Mouse (Mus musculus) thymus, adult 2 months (tissue): ENCODE measurements around the gene Sh3bp4. TPM values are rescaled to one million over a fixed set of nuclear protein-coding genes. Genes with fewer than 3 reads are reported as not detected.

ENCODE experiments used
- DNase-seq: peaks from one replicate; pipeline ENCODE4 v3.0.0; 2021
- H3K27ac ChIP-seq: fragments of 200-500 bp; 2 replicates; pipeline ENCODE4 v1.5.1; 2012; ENCODE audit warnings: low read length, control low read depth; ENCODE audit not compliant: control insufficient read depth, insufficient read depth
- H3K27me3 ChIP-seq: fragments of 200-500 bp; 2 replicates; pipeline ENCODE4 v1.6.1; 2012; ENCODE audit warnings: mild to moderate bottlenecking, low read length, moderate library complexity, mixed read lengths; ENCODE audit not compliant: control insufficient read depth, insufficient read depth
- H3K36me3 ChIP-seq: fragments of 200-500 bp; 2 replicates; pipeline ENCODE4 v1.6.1; 2012; ENCODE audit warnings: mild to moderate bottlenecking, low read length, moderate library complexity; ENCODE audit not compliant: control insufficient read depth, insufficient read depth
- H3K4me1 ChIP-seq: fragments of 200-500 bp; replicated peaks from 2 replicates; pipeline ENCODE4 v1.6.1; 2012; ENCODE audit warnings: low read length; ENCODE audit not compliant: control insufficient read depth, insufficient read depth
- H3K4me3 ChIP-seq: fragments of 200-500 bp; 2 replicates; pipeline ENCODE4 v1.5.1; 2012; ENCODE audit warnings: mild to moderate bottlenecking, low read length, control low read depth, moderate library complexity; ENCODE audit not compliant: control insufficient read depth, insufficient read depth
- CTCF ChIP-seq: fragments of 200-500 bp; IDR thresholded peaks from 2 replicates; pipeline ENCODE4 v1.5.1; 2012; ENCODE audit warnings: mild to moderate bottlenecking, control low read depth, low read length, moderate library complexity, borderline replicate concordance; ENCODE audit not compliant: control insufficient read depth, poor library complexity, insufficient read depth; ENCODE audit errors: extremely low read depth
- POLR2A ChIP-seq: fragments of 200-500 bp; IDR thresholded peaks from 2 replicates; pipeline ENCODE4 v1.6.1; 2012; ENCODE audit warnings: mild to moderate bottlenecking, low read length, control low read depth, moderate library complexity; ENCODE audit not compliant: control insufficient read depth, poor library complexity, insufficient read depth; ENCODE audit errors: extremely low read depth
- WGBS: fragments of 180-500 bp; shearing (Covaris S2); methylation state at CpG from one replicate; pipeline ENCODE4 v1.1.7; 2018; 5-methylcytosine and 5-hydroxymethylcytosine counted together
- polyA plus RNA-seq: library from polyadenylated mRNA; depleted of rRNA; stranded (reverse); fragments of >200 nt; gene quantifications from 2 replicates; pipeline ENCODE4 v1.2.3, GENCODE M21; 2012

Sh3bp4 gene
- polyA plus RNA-seq, 1 experiment = 9.1 TPM

DNA sequence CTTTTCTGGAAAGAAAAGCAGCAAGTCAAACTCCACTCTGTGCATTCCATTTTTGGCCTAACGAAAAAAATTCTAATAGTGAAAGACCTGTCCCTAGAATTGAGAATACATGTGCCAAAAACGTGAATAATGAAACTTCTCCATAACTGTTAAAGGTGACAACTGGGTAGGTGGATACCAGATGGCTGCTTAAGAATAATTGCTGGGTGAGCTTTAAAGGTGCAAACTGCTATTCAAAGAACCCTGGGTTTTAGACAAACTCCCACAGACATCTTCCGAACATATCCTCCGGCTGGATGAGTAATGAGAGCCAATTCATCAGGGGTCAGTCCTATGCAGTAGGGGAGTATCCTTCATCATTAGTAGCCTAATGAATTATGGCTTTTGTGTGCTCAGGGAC, 20.7 kb upstream of the Sh3bp4 start:
- H3K36me3 ChIP-seq = no peaks in the 10 kb centered on the region
- H3K27ac ChIP-seq = no peak overlapping the region
- H3K4me1 ChIP-seq = no peaks in the 10 kb centered on the region
- no peak overlapping the region for H3K4me3 ChIP-seq
- H3K27me3 ChIP-seq = no peaks in the 10 kb centered on the region
- WGBS = 94% methylated on average over 4 of the region's 4 CpGs
- TF ChIP-seq CTCF = no peak
- no peak for TF ChIP-seq POLR2A
- no peak for DNase-seq

- 92% methylated on average over 1 of the region's 1 CpGs for WGBS
Measured at GRCm38 (mm10) chr1:89056175-89056574, 14.0 kb upstream of the Sh3bp4 start.

DNA sequence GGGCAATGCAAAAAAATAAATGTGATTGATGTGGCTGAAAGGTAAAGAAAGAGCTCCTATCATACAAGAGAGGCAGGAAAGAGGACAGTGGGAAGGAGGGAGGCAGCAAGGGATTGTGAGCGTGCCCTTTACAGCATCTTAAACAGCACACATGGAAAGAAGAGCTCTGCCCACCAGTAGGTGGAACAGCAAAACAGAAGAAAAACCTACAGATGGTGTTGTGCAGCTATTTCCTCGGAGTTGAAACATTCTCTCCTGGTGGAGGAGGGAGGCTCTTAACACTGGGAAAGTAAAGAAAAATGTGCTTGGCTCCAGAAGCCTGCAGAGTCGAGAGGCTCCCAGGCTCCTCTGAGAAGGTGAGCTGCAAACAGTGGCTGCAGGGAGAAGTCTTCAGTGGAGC, 12.8 kb upstream of the Sh3bp4 start:
- no peak overlapping the region for H3K27ac ChIP-seq
- DNase-seq = no peak
- H3K36me3 ChIP-seq = no peaks in the 10 kb centered on the region
- 87% methylated on average over 3 of the region's 3 CpGs for WGBS
- no peak overlapping the region for H3K4me3 ChIP-seq
- TF ChIP-seq POLR2A = no peak
- TF ChIP-seq CTCF = no peak
- H3K27me3 ChIP-seq = no peaks in the 10 kb centered on the region
- H3K4me1 ChIP-seq = no peaks in the 10 kb centered on the region

More at GRCm38 (mm10) chr1:89056175-89056574, 14.0 kb upstream of the Sh3bp4 start:
- no peak for DNase-seq
- Histone ChIP-seq H3K27me3 (no peaks in the 10 kb centered on the region), H3K36me3 (no peaks in the 10 kb centered on the region), H3K4me3 (no peak overlapping the region), H3K27ac (no peak overlapping the region), H3K4me1 (no peaks in the 10 kb centered on the region)
- no peak for TF ChIP-seq CTCF
- TF ChIP-seq POLR2A = no peak

- TF ChIP-seq POLR2A = no peak
- no peak for TF ChIP-seq CTCF
- H3K27me3 ChIP-seq = no peaks in the 10 kb centered on the region
- H3K4me3 ChIP-seq = no peak overlapping the region
- H3K4me1 ChIP-seq = no peaks in the 10 kb centered on the region
- H3K27ac ChIP-seq = no peak overlapping the region
- no peaks in the 10 kb centered on the region for H3K36me3 ChIP-seq
- DNase-seq = no peak
- 88% methylated on average over 1 of the region's 1 CpGs for WGBS
Measured at GRCm38 (mm10) chr1:89058011-89058410, 12.2 kb upstream of the Sh3bp4 start.

DNA sequence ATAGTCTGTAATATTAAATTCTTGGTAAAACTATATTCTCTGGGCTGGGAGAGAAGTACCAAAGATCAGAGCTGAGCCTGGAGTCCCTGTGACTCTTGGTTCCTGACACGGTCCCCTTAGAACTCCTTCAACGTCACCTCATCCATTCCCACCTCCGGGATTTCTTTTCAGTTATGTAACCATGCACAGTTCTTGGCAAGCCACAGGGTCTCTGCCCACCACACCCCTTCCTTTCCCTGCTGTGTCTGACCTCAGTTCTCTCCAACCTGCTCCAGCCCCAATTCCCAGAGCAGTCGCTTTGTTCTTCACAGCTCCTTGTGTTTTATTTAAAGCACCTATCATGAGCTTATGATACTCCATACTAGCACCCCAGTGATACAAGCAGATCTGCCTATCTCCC, 7.2 kb upstream of the Sh3bp4 start:
- H3K36me3 ChIP-seq = no peaks in the 10 kb centered on the region
- no peaks in the 10 kb centered on the region for H3K4me1 ChIP-seq
- no peaks in the 10 kb centered on the region for H3K27me3 ChIP-seq
- H3K4me3 ChIP-seq = no peak overlapping the region
- 85% methylated on average over 4 of the region's 4 CpGs for WGBS
- TF ChIP-seq POLR2A (no peak), CTCF (no peak)
- H3K27ac ChIP-seq = no peak overlapping the region
- no peak for DNase-seq

- no peaks in the 10 kb centered on the region for H3K4me1 ChIP-seq
- no peaks in the 10 kb centered on the region for H3K36me3 ChIP-seq
- DNase-seq = no peak
- H3K27ac ChIP-seq = no peak overlapping the region
- H3K27me3 ChIP-seq = no peaks in the 10 kb centered on the region
- 85% methylated on average over 3 of the region's 3 CpGs for WGBS
- no peak for TF ChIP-seq POLR2A
- no peak for TF ChIP-seq CTCF
- H3K4me3 ChIP-seq = no peak overlapping the region
Measured at GRCm38 (mm10) chr1:89063800-89064199, 6.4 kb upstream of the Sh3bp4 start.

DNA sequence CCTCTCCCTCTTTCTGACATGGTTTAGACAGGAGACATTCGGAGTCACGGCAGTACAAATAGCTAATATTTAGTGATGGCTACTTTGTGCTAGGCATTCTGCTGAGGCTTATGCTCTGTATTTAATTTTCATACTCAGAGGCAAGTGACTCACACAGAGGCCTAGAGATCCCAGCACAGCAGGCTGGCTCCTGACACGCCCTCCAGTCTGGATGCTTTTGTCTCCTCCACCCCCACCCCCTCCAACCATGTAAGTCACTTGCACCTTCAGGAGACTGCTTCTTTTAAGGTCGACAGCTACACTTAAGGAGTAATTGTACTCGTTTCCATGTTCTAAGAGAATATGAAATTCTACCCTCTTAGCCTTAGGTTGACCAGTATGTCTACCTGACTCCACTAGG, 1.4 kb upstream of the Sh3bp4 start:
- Histone ChIP-seq H3K4me3 (no peak overlapping the region), H3K27me3 (peaks cover 3% of the 10 kb centered on the region), H3K27ac (no peak overlapping the region), H3K36me3 (no peaks in the 10 kb centered on the region), H3K4me1 (peaks cover 10% of the 10 kb centered on the region)
- 91% methylated on average over 5 of the region's 5 CpGs for WGBS
- no peak for DNase-seq
- TF ChIP-seq CTCF (no peak), POLR2A (no peak)
